Mouse (Mus musculus) kidney, postnatal 36 days (tissue): ENCODE data around the gene Gm43302.
"Not testable (repeated sequence)": the region's sequence is repeated elsewhere in the genome, so short reads cannot be mapped to it uniquely, and the experiment has no call there.

Experiments used
- DNase-seq, 2 experiments: peaks; one replicate each; pipeline ENCODE4 v3.0.0; 2021 to 2022; ENCODE audit warnings: mixed read lengths in 2 of 2

Gene Gm43302

GRCm38 (mm10) chr5:105293226-105294165 is at the start of gene Gm43302, which contains the start of gene Gbp6:
Gene Gm43302 (minus strand): TSS chr5:105293695.
Gene Gbp6 (minus strand): TSS chr5:105293698.
- DNase-seq = peak; percentile 38 to 53

GRCm38 (mm10) chr5:105341281-105341680 is 47.8 kb upstream of the Gm43302 start:
- no peak for DNase-seq

DNA sequence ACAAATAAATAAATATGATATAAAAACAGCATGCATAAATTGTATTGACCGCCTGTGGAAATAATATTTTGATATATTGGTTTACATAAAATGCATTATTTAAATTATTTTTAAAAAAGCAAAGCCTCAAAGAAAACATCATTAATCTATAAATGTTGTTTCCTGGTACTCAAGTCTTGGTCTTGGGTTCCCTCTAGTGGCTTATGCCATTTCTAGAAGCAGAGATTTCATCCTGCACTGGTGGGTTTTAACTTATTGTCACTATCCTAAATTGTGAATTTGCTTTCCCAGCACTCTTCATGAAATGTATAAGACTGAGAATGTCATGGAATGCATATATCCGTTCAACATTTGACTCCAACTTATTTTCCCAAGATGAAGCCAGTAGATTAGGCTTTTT is 29.0 kb upstream of the Gm43302 start:
- peak; percentile 17 to 25 for DNase-seq

- no peak for DNase-seq
Observed at GRCm38 (mm10) chr5:105310941-105311340, 17.4 kb upstream of the Gm43302 start.

- not testable (repeated sequence) for DNase-seq
Observed at GRCm38 (mm10) chr5:105309148-105309547, 15.7 kb upstream of the Gm43302 start.

DNA sequence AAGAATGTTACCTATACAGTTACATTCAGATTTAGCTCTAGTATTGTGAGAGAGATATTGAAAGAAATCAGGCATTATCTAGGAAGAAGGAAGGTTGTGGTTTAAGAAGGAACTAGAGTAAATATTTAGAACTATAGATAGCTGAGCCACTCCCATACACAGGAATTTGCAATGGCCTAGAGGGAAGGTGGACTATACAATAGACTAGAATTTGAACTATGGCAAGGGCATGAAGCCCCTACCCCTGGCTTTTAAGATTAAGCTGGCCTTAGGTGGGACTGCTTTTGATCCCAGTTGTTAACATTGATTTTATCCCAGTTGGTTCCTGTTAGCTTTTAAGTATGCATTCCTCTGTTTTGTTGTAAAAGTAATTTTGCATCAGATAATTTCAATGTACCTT is 13.5 kb upstream of the Gm43302 start:
- DNase-seq = not testable (repeated sequence)

DNA sequence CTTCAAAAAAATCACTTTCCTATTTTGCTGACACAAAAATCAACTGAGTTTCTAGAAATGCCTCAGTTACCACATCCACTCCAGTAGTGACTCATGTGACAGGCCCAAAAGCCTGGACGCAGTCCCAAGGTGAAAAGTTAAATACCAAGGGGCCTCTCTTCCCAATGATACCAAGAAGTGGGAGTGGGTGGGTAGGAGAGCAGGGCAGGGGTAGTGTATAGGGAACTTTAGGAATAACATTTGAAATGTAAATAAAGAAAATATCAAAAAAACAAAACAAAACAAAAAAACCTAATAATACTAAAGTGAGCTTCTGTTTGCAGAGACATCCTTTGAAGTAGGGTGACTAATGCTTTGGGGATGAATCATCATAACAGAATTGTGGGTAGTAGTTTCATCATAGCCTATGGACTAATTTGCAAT is 12.7 kb upstream of the Gm43302 start:
- DNase-seq = no peak

DNA sequence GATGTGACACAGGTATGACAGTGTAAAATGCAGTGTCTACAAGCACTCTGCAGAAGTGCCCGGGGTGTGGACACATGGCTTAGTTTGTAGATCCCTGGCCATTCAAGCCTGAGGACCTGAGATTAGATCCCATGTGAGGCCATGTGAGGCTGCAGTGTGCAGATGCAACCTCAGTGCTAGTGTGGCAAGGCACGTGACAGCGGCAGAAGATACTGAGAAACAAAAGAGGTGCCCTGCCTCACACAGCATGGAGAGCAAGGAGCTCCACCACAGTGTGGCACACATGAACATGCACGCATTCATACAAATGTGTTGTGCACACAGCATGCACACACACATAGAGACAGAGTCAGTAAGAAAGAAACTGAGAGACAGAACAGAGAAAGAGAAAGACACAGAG is 12.2 kb upstream of the Gm43302 start:
- not testable (repeated sequence) for DNase-seq

GRCm38 (mm10) chr5:105301963-105302362 is 8.5 kb upstream of the Gm43302 start:
- DNase-seq = peak; percentile 34 to 46

DNA sequence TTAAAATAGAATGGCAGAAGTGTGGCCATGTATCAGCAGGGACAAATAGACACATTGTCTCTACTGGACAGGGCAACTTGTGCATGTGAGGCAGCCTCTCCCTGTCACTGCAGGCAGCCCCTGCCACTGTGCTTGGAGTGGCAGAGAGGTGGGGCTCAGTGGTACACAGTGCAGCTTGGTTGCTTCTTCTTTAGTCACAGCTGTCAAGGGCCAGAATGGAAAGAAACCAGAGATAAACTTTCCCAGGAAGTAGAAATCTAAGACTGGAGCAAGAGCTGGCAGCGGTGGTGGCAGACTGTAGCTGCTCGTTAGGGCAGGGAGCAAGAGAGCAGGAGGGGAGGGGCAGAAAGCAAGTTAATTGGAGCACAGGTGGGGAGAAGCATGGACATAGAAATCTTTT is 8.0 kb upstream of the Gm43302 start:
- DNase-seq = peak; percentile 30 to 52

- no peak for DNase-seq
Observed at GRCm38 (mm10) chr5:105295746-105296145, 2.3 kb upstream of the Gm43302 start.

DNA sequence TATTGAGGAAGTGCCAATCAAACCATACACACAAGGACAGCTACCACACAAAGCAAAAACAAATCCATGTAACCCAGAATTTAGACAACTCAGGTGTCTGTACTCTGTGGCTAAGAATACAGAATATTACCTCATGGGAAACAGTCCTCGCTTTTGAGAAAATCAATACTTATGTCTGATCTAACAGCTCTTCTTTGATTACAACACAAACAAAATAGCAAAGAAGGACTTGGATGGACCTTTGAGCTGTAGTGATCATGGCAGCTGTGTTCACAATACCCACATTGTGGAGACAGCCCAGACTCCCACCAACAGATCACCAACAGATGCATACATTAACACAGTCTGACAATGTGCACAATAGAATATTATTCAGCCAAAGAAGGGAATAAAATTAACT is 1.0 kb downstream of the Gm43302 start:
- no peak for DNase-seq

- DNase-seq = not testable (repeated sequence)
Observed at GRCm38 (mm10) chr5:105290921-105291320, 2.6 kb downstream of the Gm43302 start.

- not testable (repeated sequence) for DNase-seq
Observed at GRCm38 (mm10) chr5:105260673-105261072, 32.8 kb downstream of the Gm43302 start.

DNA sequence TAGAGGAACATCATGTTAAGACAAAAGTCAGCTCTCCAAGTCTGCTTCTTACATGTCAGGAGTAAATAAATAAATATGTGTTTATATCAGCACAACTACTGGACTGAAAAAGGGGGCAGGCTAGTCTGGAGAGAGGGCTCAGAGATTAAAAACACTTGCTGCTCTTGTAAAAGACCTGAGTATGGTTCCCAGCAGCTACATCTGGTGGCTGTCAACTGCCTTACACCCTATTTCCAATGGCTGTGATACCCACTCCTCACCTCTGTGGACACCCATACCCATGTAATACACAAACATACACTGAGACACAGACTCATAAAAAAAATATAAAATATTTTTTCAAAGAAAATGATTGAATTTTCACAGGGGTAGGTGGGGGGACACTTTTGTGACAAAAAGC is 41.0 kb downstream of the Gm43302 start:
- no peak for DNase-seq

- not testable (repeated sequence) for DNase-seq
Observed at GRCm38 (mm10) chr5:105244741-105245140, 48.8 kb downstream of the Gm43302 start.

GRCm38 (mm10) chr5:105240982-105241381 is 52.5 kb downstream of the Gm43302 start:
- not testable (repeated sequence) for DNase-seq

- peak; percentile 16 to 25 for DNase-seq
Observed at GRCm38 (mm10) chr5:105239483-105240047, 53.9 kb downstream of the Gm43302 start, which contains the start of gene Gbp10. Gene Gbp10 (minus strand): TSS chr5:105239533.

DNA sequence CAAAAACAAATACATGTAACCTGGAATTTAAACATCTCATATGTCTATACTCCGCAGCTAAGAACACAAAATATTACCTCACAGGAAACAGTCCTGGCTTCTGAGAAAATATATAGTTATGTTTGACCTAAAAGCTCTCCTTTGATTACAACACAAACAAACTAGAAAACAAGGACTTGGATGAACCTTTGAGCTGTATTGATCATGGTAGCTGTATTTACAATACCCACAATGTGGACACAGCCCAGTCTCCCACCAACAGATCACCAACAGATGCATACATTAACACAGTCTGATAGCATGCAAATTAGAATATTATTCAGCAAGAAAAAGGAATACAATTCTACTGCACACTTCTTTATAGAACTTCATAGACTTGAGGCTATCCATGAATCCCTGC is 55.1 kb downstream of the Gm43302 start:
- not testable (repeated sequence) for DNase-seq

- DNase-seq = not testable (repeated sequence)
Observed at GRCm38 (mm10) chr5:105236040-105236439, 57.5 kb downstream of the Gm43302 start.

- not testable (repeated sequence) for DNase-seq
Observed at GRCm38 (mm10) chr5:105208957-105209356, 84.5 kb downstream of the Gm43302 start.

GRCm38 (mm10) chr5:105200791-105201355 is 92.6 kb downstream of the Gm43302 start:
- DNase-seq = not testable (repeated sequence)

- not testable (repeated sequence) for DNase-seq
Observed at GRCm38 (mm10) chr5:105199149-105199548, 94.3 kb downstream of the Gm43302 start.
